Mouse (Mus musculus) heart, postnatal 0 days (tissue): ENCODE data around the gene Sh2b2.

Experiments used
- CTCF ChIP-seq: IDR thresholded peaks from 2 replicates; pipeline ENCODE4 v1.5.1; 2016; ENCODE audit warnings: antibody characterized with exemption, control low read depth, low read depth
- EP300 ChIP-seq: IDR thresholded peaks from 2 replicates; pipeline ENCODE4 v1.6.1; 2016; ENCODE audit warnings: antibody characterized with exemption, low read depth

- TF ChIP-seq EP300: 0 out of 2 replicates have a peak, but pooled peaks have one; percentile 8
- no peak for TF ChIP-seq CTCF
Observed at GRCm38 (mm10) chr5:136292971-136293418, 46.6 kb upstream of the Sh2b2 start.
